Mouse (Mus musculus): ENCODE measurements around the gene Hpd. TPM values are rescaled to one million over a fixed set of nuclear protein-coding genes. Genes with fewer than 3 reads are reported as not detected.

Gene Hpd
- polyA plus RNA-seq, 1 experiment from 2014 or later: 61.7 TPM

GRCm38 (mm10) chr5:123140694-123141554 is 41.6 kb downstream of the Hpd start:
- WGBS (ENCODE audit: insufficient replicate concordance): under 1% methylated on average over 31 of the region's 31 CpGs
- Histone ChIP-seq H3K27me3 (no peaks in the 10 kb centered on the region), H3K9me3 (replicated peaks) (no peaks in the 10 kb centered on the region), H3K36me3 (replicated peaks) (peaks cover 16% of the 10 kb centered on the region), H3K4me3 (replicated peaks) (peak overlapping the region; percentile 95), H3K4me2 (peak overlapping the region; percentile 99), H3K4me1 (replicated peaks) (peaks cover 69% of the 10 kb centered on the region), H3K27ac (replicated peaks) (peak overlapping the region; percentile 99), H3K9ac (peak overlapping the region; percentile 98)
- ATAC-seq (ENCODE audit: insufficient read depth): peak; percentile 35

DNA sequence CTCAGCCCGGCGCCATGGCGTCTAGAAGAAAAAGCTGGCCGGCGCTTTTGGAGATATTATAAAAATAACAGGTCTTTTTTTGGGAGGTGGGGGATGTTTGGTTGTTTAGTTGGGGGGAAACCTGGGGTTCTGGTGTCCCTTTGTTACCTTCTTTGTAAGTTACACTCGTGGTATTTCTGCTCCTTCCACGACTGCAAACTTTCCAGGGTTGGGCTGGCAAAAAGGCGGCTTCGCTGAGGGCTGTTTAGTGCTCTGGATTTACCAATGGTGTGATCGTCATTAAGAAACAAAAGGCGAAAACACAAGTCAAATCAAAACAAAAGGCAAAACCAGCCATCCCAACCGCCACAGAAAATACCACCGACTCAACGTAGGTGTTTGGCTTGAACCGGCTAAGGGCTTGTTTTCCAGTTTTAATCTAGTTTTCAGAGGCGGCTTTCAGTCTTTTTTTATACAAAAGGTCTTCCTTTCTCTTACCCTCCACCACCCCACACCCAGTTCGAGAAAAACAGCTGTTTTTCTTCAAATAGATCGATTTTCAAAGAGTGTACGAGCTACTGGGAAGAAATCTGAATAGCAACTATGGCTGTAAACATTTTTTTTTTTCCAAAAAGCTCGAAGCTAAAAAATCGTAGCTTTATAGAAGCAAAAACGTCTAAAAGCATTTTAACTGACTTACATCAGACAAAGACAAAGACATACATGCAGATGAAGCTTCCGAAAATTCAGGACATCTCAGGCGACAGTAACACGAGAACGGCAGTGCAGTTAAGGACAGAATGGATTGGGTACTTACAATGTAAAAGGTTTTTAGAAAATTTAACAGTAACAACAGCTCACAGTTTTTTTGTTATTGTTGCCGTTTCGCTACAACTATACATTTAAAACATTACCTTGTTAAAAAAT is 42.6 kb downstream of the Hpd start:
- 2% methylated on average over 28 of the region's 28 CpGs for WGBS (ENCODE audit: insufficient replicate concordance)
- Histone ChIP-seq H3K9ac (peak overlapping the region; percentile 99), H3K9me3 (replicated peaks) (no peaks in the 10 kb centered on the region), H3K36me3 (replicated peaks) (peaks cover 12% of the 10 kb centered on the region), H3K27ac (replicated peaks) (peak overlapping the region; percentile 99), H3K4me2 (peak overlapping the region; percentile 99), H3K4me3 (replicated peaks) (peak overlapping the region; percentile 95), H3K27me3 (no peaks in the 10 kb centered on the region), H3K4me1 (replicated peaks) (peaks cover 69% of the 10 kb centered on the region)
- no peak for ATAC-seq (ENCODE audit: insufficient read depth)

- Histone ChIP-seq H3K9ac (peak overlapping the region; percentile 99), H3K36me3 (replicated peaks) (peaks cover 14% of the 10 kb centered on the region), H3K9me3 (replicated peaks) (no peaks in the 10 kb centered on the region), H3K4me3 (replicated peaks) (peak overlapping the region; percentile 95), H3K27ac (replicated peaks) (peak overlapping the region; percentile 99), H3K4me2 (peak overlapping the region; percentile 99), H3K27me3 (no peaks in the 10 kb centered on the region), H3K4me1 (replicated peaks) (peaks cover 69% of the 10 kb centered on the region)
- WGBS (ENCODE audit: insufficient replicate concordance): 1% methylated on average over 39 of the region's 39 CpGs
- no peak for ATAC-seq (ENCODE audit: insufficient read depth)
Observed at GRCm38 (mm10) chr5:123138953-123139721, 43.4 kb downstream of the Hpd start.

DNA sequence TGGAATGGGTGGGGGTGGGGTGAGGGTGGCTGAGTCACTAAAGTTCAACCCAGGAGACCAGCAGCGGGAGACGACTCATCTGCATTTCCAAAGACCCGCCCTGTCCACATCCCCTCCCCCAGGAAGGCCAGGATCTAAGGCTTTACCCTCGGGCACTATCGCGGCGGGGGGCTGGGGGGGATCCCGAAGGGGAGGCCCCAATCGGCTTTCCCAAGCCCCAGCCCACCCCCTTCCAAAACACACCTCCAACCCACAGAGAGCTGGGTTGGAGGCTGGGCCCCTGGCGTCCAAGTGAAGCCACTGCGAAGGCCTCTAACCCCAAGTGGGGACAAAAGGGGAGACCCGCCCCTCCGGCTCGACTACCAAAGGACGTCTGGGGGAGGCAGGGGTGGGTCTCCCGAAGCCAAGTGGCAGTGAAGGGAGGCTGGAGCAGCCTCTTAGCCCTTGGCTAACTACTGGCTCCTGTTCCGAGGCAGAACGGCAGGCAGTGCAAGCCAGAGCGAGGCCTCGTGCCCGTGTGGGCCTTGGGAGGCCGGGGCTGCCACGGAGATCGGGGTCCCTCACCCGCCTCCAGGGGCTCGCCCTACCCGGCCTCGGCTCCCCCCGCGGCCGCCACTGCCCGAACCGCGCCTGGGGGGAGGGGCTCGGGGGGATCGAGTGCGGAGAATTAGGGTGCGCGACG is 44.2 kb downstream of the Hpd start:
- peak; percentile 45 for ATAC-seq (ENCODE audit: insufficient read depth)
- Histone ChIP-seq H3K9me3 (replicated peaks) (no peaks in the 10 kb centered on the region), H3K27me3 (no peaks in the 10 kb centered on the region), H3K27ac (replicated peaks) (peak overlapping the region; percentile 99), H3K36me3 (replicated peaks) (peaks cover 21% of the 10 kb centered on the region), H3K4me2 (peak overlapping the region; percentile 99), H3K4me1 (replicated peaks) (peaks cover 69% of the 10 kb centered on the region), H3K9ac (peak overlapping the region; percentile 99), H3K4me3 (replicated peaks) (peak overlapping the region; percentile 95)
- under 1% methylated on average over 40 of the region's 40 CpGs for whole genome bisulfite sequencing (ENCODE audit: insufficient replicate concordance)

- Histone ChIP-seq H3K9me3 (replicated peaks) (no peaks in the 10 kb centered on the region), H3K4me1 (replicated peaks) (peaks cover 69% of the 10 kb centered on the region), H3K27me3 (no peaks in the 10 kb centered on the region), H3K27ac (replicated peaks) (peak overlapping the region; percentile 99), H3K36me3 (replicated peaks) (peaks cover 24% of the 10 kb centered on the region), H3K4me2 (peak overlapping the region; percentile 99), H3K9ac (peak overlapping the region; percentile 99), H3K4me3 (replicated peaks) (peak overlapping the region; percentile 95)
- 4% methylated on average over 6 of the region's 6 CpGs for WGBS (ENCODE audit: insufficient replicate concordance)
- no peak for ATAC-seq (ENCODE audit: insufficient read depth)
Observed at GRCm38 (mm10) chr5:123137910-123138229, 44.7 kb downstream of the Hpd start.

- Histone ChIP-seq H3K4me2 (peak overlapping the region; percentile 99), H3K27ac (replicated peaks) (peak overlapping the region; percentile 99), H3K4me3 (replicated peaks) (peak overlapping the region; percentile 95), H3K9ac (peak overlapping the region; percentile 99), H3K36me3 (replicated peaks) (peaks cover 26% of the 10 kb centered on the region), H3K9me3 (replicated peaks) (no peaks in the 10 kb centered on the region), H3K27me3 (no peaks in the 10 kb centered on the region), H3K4me1 (replicated peaks) (peaks cover 75% of the 10 kb centered on the region)
- peak; percentile 22 for ATAC-seq (ENCODE audit: insufficient read depth)
- WGBS (ENCODE audit: insufficient replicate concordance): 2% methylated on average over 20 of the region's 20 CpGs
Observed at GRCm38 (mm10) chr5:123137044-123137909, 45.2 kb downstream of the Hpd start.

- Histone ChIP-seq H3K4me3 (replicated peaks) (peak overlapping the region; percentile 95), H3K4me2 (peak overlapping the region; percentile 99), H3K36me3 (replicated peaks) (peaks cover 26% of the 10 kb centered on the region), H3K4me1 (replicated peaks) (peaks cover 83% of the 10 kb centered on the region), H3K27me3 (peaks cover 3% of the 10 kb centered on the region; the same call in 1 of the 2 replicates), H3K27ac (replicated peaks) (peak overlapping the region; percentile 99), H3K9ac (peak overlapping the region; percentile 99), H3K9me3 (replicated peaks) (no peaks in the 10 kb centered on the region)
- under 1% methylated on average over 13 of the region's 13 CpGs for WGBS (ENCODE audit: insufficient replicate concordance)
- ATAC-seq (ENCODE audit: insufficient read depth): peak; percentile 62
Observed at GRCm38 (mm10) chr5:123136361-123137043, 46.0 kb downstream of the Hpd start.

DNA sequence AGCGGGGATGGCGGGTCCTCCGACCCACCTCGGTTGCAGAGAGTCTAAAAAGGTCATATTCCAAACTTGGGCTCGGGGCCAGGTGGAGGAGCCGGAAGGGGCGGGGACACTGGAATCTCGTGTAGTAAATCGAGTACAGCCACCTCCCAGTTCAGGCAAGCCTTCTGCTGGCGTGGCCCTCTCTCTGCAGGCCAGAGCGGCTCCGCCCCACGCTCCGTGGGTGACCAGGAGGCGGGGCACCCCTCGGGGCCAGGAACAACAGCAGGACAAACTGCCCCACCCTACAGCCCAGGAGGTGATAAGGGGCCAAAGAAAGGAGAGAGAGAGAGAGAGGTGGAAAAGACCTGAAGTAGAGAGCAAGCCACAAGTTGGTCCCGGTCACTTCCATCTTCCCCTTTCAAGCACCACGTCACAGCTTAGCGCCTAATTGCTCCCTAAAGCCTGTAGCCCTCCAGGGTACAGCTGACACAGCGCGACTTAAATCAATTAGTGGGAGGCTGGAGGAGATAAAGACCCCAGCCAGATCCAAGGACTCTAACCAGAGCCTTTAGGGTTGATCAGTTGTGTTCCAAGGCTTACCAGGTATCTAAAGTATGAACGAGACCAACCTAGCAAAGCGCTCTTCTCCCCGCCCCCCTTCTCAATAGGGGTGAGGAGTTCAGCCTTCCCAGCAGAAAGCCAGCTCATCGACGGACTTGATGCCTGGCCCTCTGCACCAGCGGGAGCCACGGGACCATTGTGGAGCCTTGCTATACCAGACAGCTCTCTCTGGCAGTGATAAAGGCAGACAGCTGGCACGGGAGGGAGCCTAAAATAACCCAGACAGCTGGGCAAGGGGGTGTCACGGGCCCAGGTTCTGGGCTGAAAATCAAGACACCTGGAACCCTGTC is 46.8 kb downstream of the Hpd start:
- H3K4me1 ChIP-seq (replicated peaks): peaks cover 88% of the 10 kb centered on the region
- H3K9me3 ChIP-seq (replicated peaks): no peaks in the 10 kb centered on the region
- H3K4me3 ChIP-seq (replicated peaks): peak overlapping the region; percentile 95
- peak; percentile 35 for ATAC-seq (ENCODE audit: insufficient read depth)
- H3K9ac ChIP-seq: peak overlapping the region; percentile 64
- peak overlapping the region; percentile 99 for H3K27ac ChIP-seq (replicated peaks)
- peak overlapping the region; percentile 99 for H3K4me2 ChIP-seq
- H3K36me3 ChIP-seq (replicated peaks): peaks cover 26% of the 10 kb centered on the region
- H3K27me3 ChIP-seq: peaks cover 7% of the 10 kb centered on the region; the same call in 1 of the 2 replicates
- WGBS (ENCODE audit: insufficient replicate concordance): 9% methylated on average over 30 of the region's 30 CpGs

All from liver, embryonic 15.5 days (tissue).